Mouse (Mus musculus) hindbrain, embryonic 14.5 days (tissue): ENCODE measurements around the gene Samd4. TPM values are rescaled to one million over a fixed set of nuclear protein-coding genes. Genes with fewer than 3 reads are reported as not detected.

Experiments used
- ATAC-seq: fragments of 200-750 bp; cut with Nextera tagmentation; 2 replicates; pipeline ENCODE4 v1.8.0; 2017; ENCODE audit warnings: moderate number of reproducible peaks, mild to moderate bottlenecking, moderate TSS enrichment, moderate library complexity; ENCODE audit not compliant: low FRiP score
- DNase-seq: peaks from one replicate; pipeline ENCODE4 v3.0.0-alpha.2; 2015; ENCODE audit warnings: low spot score
- H3K27ac ChIP-seq: fragments of 300-500 bp; sonication (generic); 2 replicates; pipeline ENCODE4 v1.5.1; 2014; ENCODE audit warnings: mild to moderate bottlenecking, moderate library complexity
- H3K27me3 ChIP-seq: fragments of 300-500 bp; sonication (generic); 2 replicates; pipeline ENCODE4 v1.6.1; 2014; ENCODE audit warnings: mild to moderate bottlenecking, low read length, mixed read lengths; ENCODE audit not compliant: control insufficient read depth, insufficient read depth
- H3K36me3 ChIP-seq: fragments of 300-500 bp; sonication (generic); replicated peaks from 2 replicates; pipeline ENCODE4 v1.6.1; 2014; ENCODE audit not compliant: control insufficient read depth, insufficient read depth
- H3K4me1 ChIP-seq: fragments of 300-500 bp; sonication (generic); replicated peaks from 2 replicates; pipeline ENCODE4 v1.6.1; 2014; ENCODE audit warnings: antibody characterized with exemption, low read length, mixed read lengths; ENCODE audit not compliant: control insufficient read depth, insufficient read depth
- H3K4me2 ChIP-seq: fragments of 300-500 bp; sonication (generic); replicated peaks from 2 replicates; pipeline ENCODE4 v1.6.1; 2014; ENCODE audit warnings: mild to moderate bottlenecking, moderate library complexity
- H3K4me3 ChIP-seq: fragments of 300-500 bp; sonication (generic); replicated peaks from 2 replicates; pipeline ENCODE4 v1.5.1; 2014; ENCODE audit warnings: mild to moderate bottlenecking, low read length
- H3K9ac ChIP-seq: fragments of 300-500 bp; sonication (generic); 2 replicates; pipeline ENCODE4 v1.6.1; 2014
- H3K9me3 ChIP-seq: fragments of 300-500 bp; sonication (generic); 2 replicates; pipeline ENCODE4 v1.6.1; 2016; ENCODE audit warnings: low read length; ENCODE audit not compliant: control insufficient read depth
- WGBS: fragments of 180-500 bp; shearing (Covaris S2); extraction: QIAGEN DNeasy Blood & Tissue Kit; methylation state at CpG from one replicate; pipeline ENCODE4 v1.1.7; 2014; 5-methylcytosine and 5-hydroxymethylcytosine counted together
- polyA plus RNA-seq: library from polyadenylated mRNA; unstranded; fragments of >200 nt; fragmentation: Nextera tagmentation; extraction: Ambion mirVana; gene quantifications from 2 replicates; pipeline ENCODE4 v1.2.1, GENCODE M21; 2014

Gene Samd4
- polyA plus RNA-seq, 1 experiment from 2014 or later, result 3.1 TPM

GRCm38 (mm10) chr14:46994704-46995103, 112.0 kb downstream of the Samd4 start:
- ATAC-seq, result no peak
- Histone ChIP-seq H3K9ac (no peak overlapping the region), H3K27ac (no peak overlapping the region), H3K9me3 (no peaks in the 10 kb centered on the region), H3K36me3 (no peaks in the 10 kb centered on the region), H3K27me3 (no peaks in the 10 kb centered on the region), H3K4me2 (no peak overlapping the region), H3K4me1 (no peaks in the 10 kb centered on the region), H3K4me3 (no peak overlapping the region)
- 92% methylated on average over 7 of the region's 7 CpGs for WGBS
- DNase-seq, result no peak

- no peaks in the 10 kb centered on the region for H3K36me3 ChIP-seq
- H3K9me3 ChIP-seq, result no peaks in the 10 kb centered on the region
- no peak overlapping the region for H3K4me2 ChIP-seq
- no peak overlapping the region for H3K27ac ChIP-seq
- no peak for ATAC-seq
- H3K4me3 ChIP-seq, result no peak overlapping the region
- DNase-seq, result no peak
- peaks cover 7% of the 10 kb centered on the region; the same call in 1 of the 2 replicates for H3K4me1 ChIP-seq
- H3K27me3 ChIP-seq, result no peaks in the 10 kb centered on the region
- H3K9ac ChIP-seq, result no peak overlapping the region
- 68% methylated on average over 9 of the region's 9 CpGs for WGBS
These were observed 116.8 kb downstream of the Samd4 start for GRCm38 (mm10) chr14:46999321-47000025.

- Histone ChIP-seq H3K9me3 (no peaks in the 10 kb centered on the region), H3K36me3 (no peaks in the 10 kb centered on the region), H3K4me2 (no peak overlapping the region), H3K4me3 (no peak overlapping the region), H3K27ac (no peak overlapping the region), H3K4me1 (peaks cover 7% of the 10 kb centered on the region; the same call in 1 of the 2 replicates), H3K27me3 (no peaks in the 10 kb centered on the region), H3K9ac (no peak overlapping the region)
- DNase-seq (no peak), ATAC-seq (no peak)
- WGBS, result 89% methylated on average over 10 of the region's 11 CpGs
These were observed 117.6 kb downstream of the Samd4 start for GRCm38 (mm10) chr14:47000096-47000736.

GRCm38 (mm10) chr14:47000786-47001761, 118.4 kb downstream of the Samd4 start:
- Histone ChIP-seq H3K4me2 (no peak overlapping the region), H3K27ac (no peak overlapping the region), H3K4me1 (peaks cover 7% of the 10 kb centered on the region; the same call in 1 of the 2 replicates), H3K36me3 (no peaks in the 10 kb centered on the region), H3K27me3 (no peaks in the 10 kb centered on the region), H3K9me3 (no peaks in the 10 kb centered on the region), H3K4me3 (no peak overlapping the region), H3K9ac (no peak overlapping the region)
- 65% methylated on average over 24 of the region's 24 CpGs for WGBS
- DNase-seq, result no peak
- ATAC-seq, result peak; percentile 59; the same call in 1 of the 2 replicates

- H3K9ac ChIP-seq, result no peak overlapping the region
- ATAC-seq (no peak), DNase-seq (no peak)
- no peaks in the 10 kb centered on the region for H3K27me3 ChIP-seq
- H3K27ac ChIP-seq, result no peak overlapping the region
- no peak overlapping the region for H3K4me2 ChIP-seq
- WGBS, result 27% methylated on average over 3 of the region's 3 CpGs
- no peaks in the 10 kb centered on the region for H3K36me3 ChIP-seq
- H3K4me3 ChIP-seq, result no peak overlapping the region
- H3K9me3 ChIP-seq, result no peaks in the 10 kb centered on the region
- H3K4me1 ChIP-seq, result peaks cover 7% of the 10 kb centered on the region; the same call in 1 of the 2 replicates
These were observed 121.5 kb downstream of the Samd4 start for GRCm38 (mm10) chr14:47004161-47004560.

- Histone ChIP-seq H3K27me3 (no peaks in the 10 kb centered on the region), H3K4me2 (no peak overlapping the region), H3K27ac (no peak overlapping the region), H3K9ac (no peak overlapping the region), H3K4me1 (no peaks in the 10 kb centered on the region), H3K36me3 (no peaks in the 10 kb centered on the region), H3K9me3 (no peaks in the 10 kb centered on the region), H3K4me3 (no peak overlapping the region)
- DNase-seq (peak; percentile 40), ATAC-seq (0 out of 2 replicates have a peak, but pooled peaks have one; percentile 48)
- WGBS, result 57% methylated on average over 18 of the region's 18 CpGs
These were observed 128.8 kb downstream of the Samd4 start for GRCm38 (mm10) chr14:47011171-47012139.

- H3K36me3 ChIP-seq, result no peaks in the 10 kb centered on the region
- H3K9ac ChIP-seq, result no peak overlapping the region
- no peaks in the 10 kb centered on the region for H3K9me3 ChIP-seq
- H3K4me2 ChIP-seq, result no peak overlapping the region
- no peak for ATAC-seq
- no peak for DNase-seq
- no peaks in the 10 kb centered on the region for H3K4me1 ChIP-seq
- no peaks in the 10 kb centered on the region for H3K27me3 ChIP-seq
- H3K4me3 ChIP-seq, result no peak overlapping the region
- 86% methylated on average over 3 of the region's 3 CpGs for WGBS
- H3K27ac ChIP-seq, result no peak overlapping the region
These were observed 133.0 kb downstream of the Samd4 start for GRCm38 (mm10) chr14:47015618-47016017.

- H3K36me3 ChIP-seq, result no peaks in the 10 kb centered on the region
- H3K4me1 ChIP-seq, result no peaks in the 10 kb centered on the region
- no peak overlapping the region for H3K4me3 ChIP-seq
- no peaks in the 10 kb centered on the region for H3K27me3 ChIP-seq
- no peak overlapping the region for H3K9ac ChIP-seq
- H3K9me3 ChIP-seq, result no peaks in the 10 kb centered on the region
- DNase-seq (no peak), ATAC-seq (no peak)
- H3K4me2 ChIP-seq, result no peak overlapping the region
- no peak overlapping the region for H3K27ac ChIP-seq
- 90% methylated on average over 3 of the region's 3 CpGs for WGBS
These were observed 135.0 kb downstream of the Samd4 start for GRCm38 (mm10) chr14:47017658-47018057.
